Mouse (Mus musculus): ENCODE results near the gene Mindy1. TPM values are rescaled to one million over a fixed set of nuclear protein-coding genes. Genes with fewer than 3 reads are reported as not detected.

The Mindy1 gene
- polyA plus RNA-seq, 1 experiment: 43.6 TPM

DNA sequence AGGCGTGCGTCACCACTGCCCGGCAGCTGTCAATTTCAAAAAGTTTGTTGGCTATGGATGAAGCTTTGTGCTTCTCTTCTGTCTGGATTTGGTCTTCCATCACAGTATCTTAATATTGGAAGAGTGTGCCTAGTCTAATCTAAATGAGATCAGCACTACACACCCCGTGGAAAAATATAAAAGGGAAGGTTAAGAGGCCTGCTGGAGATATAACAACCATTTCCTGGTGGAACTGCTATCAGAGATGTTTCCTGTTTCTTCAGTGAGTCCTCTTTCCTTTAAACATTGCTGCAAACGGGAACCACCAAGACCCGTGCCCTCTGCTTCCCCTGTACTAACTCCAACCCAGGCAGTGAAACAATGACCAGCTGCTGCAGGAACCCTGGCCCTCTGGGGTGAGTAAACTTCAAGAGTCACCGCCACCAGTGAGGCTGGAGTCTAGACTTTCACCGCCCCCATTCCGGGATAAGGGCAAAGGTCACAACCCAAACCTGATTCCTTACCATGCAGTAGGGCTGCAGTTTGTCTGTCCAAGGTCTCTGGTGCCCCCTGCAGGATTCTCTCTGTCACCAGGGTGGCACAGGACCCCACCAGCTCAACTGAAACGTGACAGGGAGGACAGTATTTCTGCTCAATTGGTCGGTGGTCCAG is 17.9 kb upstream of the Mindy1 start:
- Histone ChIP-seq H3K27ac (ENCODE audit: insufficient read depth, low read length) (no peak overlapping the region), H3K27me3 (ENCODE audit: control insufficient read depth, insufficient read depth, low read length, poor library complexity, severe bottlenecking) (no peaks in the 10 kb centered on the region), H3K9ac (ENCODE audit: low read depth, poor library complexity, severe bottlenecking) (no peak overlapping the region), H3K9me3 (replicated peaks; ENCODE audit: control insufficient read depth, insufficient read depth, low read length, poor library complexity, severe bottlenecking) (no peaks in the 10 kb centered on the region), H3K36me3 (ENCODE audit: control insufficient read depth, insufficient read depth, low read length, poor library complexity, severe bottlenecking) (peaks cover 46% of the 10 kb centered on the region), H3K4me1 (ENCODE audit: control insufficient read depth, insufficient read depth, low read length) (no peaks in the 10 kb centered on the region), H3K4me3 (ENCODE audit: low read depth, low read length) (no peak overlapping the region)
- no peak for TF ChIP-seq POLR2A (IDR thresholded peaks at IDR 0.05; ENCODE audit: insufficient read depth, low read length)
- no peak for TF ChIP-seq EP300 (IDR thresholded peaks at IDR 0.05; ENCODE audit: insufficient read depth, low read depth, low read length)
- peak; percentile 83 for TF ChIP-seq CTCF (IDR thresholded peaks at IDR 0.05; ENCODE audit: low read depth, low read length)

DNA sequence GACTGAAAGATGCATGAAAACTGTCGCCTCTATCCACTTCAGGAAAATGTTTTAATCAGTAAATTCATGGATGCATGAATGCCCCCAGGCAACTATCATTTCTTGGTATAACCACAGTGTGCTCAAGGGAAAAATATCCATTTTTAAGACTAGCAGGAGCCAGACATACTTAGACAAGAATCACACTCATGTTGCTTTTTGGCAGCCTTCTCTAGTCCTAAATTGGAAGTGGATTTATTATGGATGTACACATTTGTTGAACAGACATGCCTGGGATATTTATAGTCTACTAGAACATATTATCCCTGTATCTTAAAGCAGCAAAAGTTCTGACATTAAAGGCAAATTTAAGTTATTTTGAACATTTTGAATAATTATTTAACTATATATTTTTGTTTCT is 16.4 kb upstream of the Mindy1 start:
- H3K9me3 ChIP-seq (replicated peaks; ENCODE audit: control insufficient read depth, insufficient read depth, low read length, poor library complexity, severe bottlenecking): no peaks in the 10 kb centered on the region

GRCm38 (mm10) chr3:95266052-95266451 is 15.1 kb upstream of the Mindy1 start:
- no peaks in the 10 kb centered on the region for H3K27me3 ChIP-seq (ENCODE audit: control insufficient read depth, insufficient read depth, low read length, poor library complexity, severe bottlenecking)
- peaks cover 25% of the 10 kb centered on the region for H3K36me3 ChIP-seq (ENCODE audit: control insufficient read depth, insufficient read depth, low read length, poor library complexity, severe bottlenecking)
- no peaks in the 10 kb centered on the region for H3K9me3 ChIP-seq (replicated peaks; ENCODE audit: control insufficient read depth, insufficient read depth, low read length, poor library complexity, severe bottlenecking)
- peaks cover 5% of the 10 kb centered on the region for H3K4me1 ChIP-seq (ENCODE audit: control insufficient read depth, insufficient read depth, low read length)
- no peak overlapping the region for H3K9ac ChIP-seq (ENCODE audit: low read depth, poor library complexity, severe bottlenecking)
- no peak overlapping the region for H3K27ac ChIP-seq (ENCODE audit: insufficient read depth, low read length)
- no peak for TF ChIP-seq CTCF (IDR thresholded peaks at IDR 0.05; ENCODE audit: low read depth, low read length)
- TF ChIP-seq POLR2A (IDR thresholded peaks at IDR 0.05; ENCODE audit: insufficient read depth, low read length): no peak
- no peak for TF ChIP-seq EP300 (IDR thresholded peaks at IDR 0.05; ENCODE audit: insufficient read depth, low read depth, low read length)
- no peak overlapping the region for H3K4me3 ChIP-seq (ENCODE audit: low read depth, low read length)

More for the DNA sequence above, 16.4 kb upstream of the Mindy1 start:
- peaks cover 34% of the 10 kb centered on the region for H3K36me3 ChIP-seq (ENCODE audit: control insufficient read depth, insufficient read depth, low read length, poor library complexity, severe bottlenecking)
- peaks cover 5% of the 10 kb centered on the region for H3K4me1 ChIP-seq (ENCODE audit: control insufficient read depth, insufficient read depth, low read length)
- no peak overlapping the region for H3K9ac ChIP-seq (ENCODE audit: low read depth, poor library complexity, severe bottlenecking)
- H3K4me3 ChIP-seq (ENCODE audit: low read depth, low read length): no peak overlapping the region
- no peaks in the 10 kb centered on the region for H3K27me3 ChIP-seq (ENCODE audit: control insufficient read depth, insufficient read depth, low read length, poor library complexity, severe bottlenecking)
- H3K27ac ChIP-seq (ENCODE audit: insufficient read depth, low read length): no peak overlapping the region
- no peak for TF ChIP-seq POLR2A (IDR thresholded peaks at IDR 0.05; ENCODE audit: insufficient read depth, low read length)
- no peak for TF ChIP-seq CTCF (IDR thresholded peaks at IDR 0.05; ENCODE audit: low read depth, low read length)
- TF ChIP-seq EP300 (IDR thresholded peaks at IDR 0.05; ENCODE audit: insufficient read depth, low read depth, low read length): no peak

- Histone ChIP-seq H3K36me3 (ENCODE audit: control insufficient read depth, insufficient read depth, low read length, poor library complexity, severe bottlenecking) (peaks cover 14% of the 10 kb centered on the region), H3K9ac (ENCODE audit: low read depth, poor library complexity, severe bottlenecking) (no peak overlapping the region), H3K27me3 (ENCODE audit: control insufficient read depth, insufficient read depth, low read length, poor library complexity, severe bottlenecking) (no peaks in the 10 kb centered on the region), H3K27ac (ENCODE audit: insufficient read depth, low read length) (no peak overlapping the region), H3K9me3 (replicated peaks; ENCODE audit: control insufficient read depth, insufficient read depth, low read length, poor library complexity, severe bottlenecking) (no peaks in the 10 kb centered on the region), H3K4me1 (ENCODE audit: control insufficient read depth, insufficient read depth, low read length) (peaks cover 8% of the 10 kb centered on the region), H3K4me3 (ENCODE audit: low read depth, low read length) (no peak overlapping the region)
- TF ChIP-seq POLR2A (IDR thresholded peaks at IDR 0.05; ENCODE audit: insufficient read depth, low read length) (no peak), CTCF (IDR thresholded peaks at IDR 0.05; ENCODE audit: low read depth, low read length) (no peak), EP300 (IDR thresholded peaks at IDR 0.05; ENCODE audit: insufficient read depth, low read depth, low read length) (no peak)
Measured at GRCm38 (mm10) chr3:95267855-95268254, 13.3 kb upstream of the Mindy1 start.

GRCm38 (mm10) chr3:95269789-95270188 is 11.4 kb upstream of the Mindy1 start:
- no peak overlapping the region for H3K4me3 ChIP-seq (ENCODE audit: low read depth, low read length)
- peaks cover 11% of the 10 kb centered on the region for H3K36me3 ChIP-seq (ENCODE audit: control insufficient read depth, insufficient read depth, low read length, poor library complexity, severe bottlenecking)
- TF ChIP-seq CTCF (IDR thresholded peaks at IDR 0.05; ENCODE audit: low read depth, low read length) (no peak), EP300 (IDR thresholded peaks at IDR 0.05; ENCODE audit: insufficient read depth, low read depth, low read length) (no peak)
- peak overlapping the region; percentile 55; the same call in 1 of the 2 replicates for H3K27ac ChIP-seq (ENCODE audit: insufficient read depth, low read length)
- peak overlapping the region; percentile 29; the same call in 1 of the 2 replicates for H3K9ac ChIP-seq (ENCODE audit: low read depth, poor library complexity, severe bottlenecking)
- peaks cover 8% of the 10 kb centered on the region for H3K4me1 ChIP-seq (ENCODE audit: control insufficient read depth, insufficient read depth, low read length)
- no peaks in the 10 kb centered on the region for H3K27me3 ChIP-seq (ENCODE audit: control insufficient read depth, insufficient read depth, low read length, poor library complexity, severe bottlenecking)
- H3K9me3 ChIP-seq (replicated peaks; ENCODE audit: control insufficient read depth, insufficient read depth, low read length, poor library complexity, severe bottlenecking): no peaks in the 10 kb centered on the region

GRCm38 (mm10) chr3:95270766-95271364 is 10.3 kb upstream of the Mindy1 start:
- H3K9me3 ChIP-seq (replicated peaks; ENCODE audit: control insufficient read depth, insufficient read depth, low read length, poor library complexity, severe bottlenecking): no peaks in the 10 kb centered on the region
- H3K27ac ChIP-seq (ENCODE audit: insufficient read depth, low read length): peak overlapping the region; percentile 64
- no peak overlapping the region for H3K4me3 ChIP-seq (ENCODE audit: low read depth, low read length)
- H3K4me1 ChIP-seq (ENCODE audit: control insufficient read depth, insufficient read depth, low read length): peaks cover 8% of the 10 kb centered on the region
- no peaks in the 10 kb centered on the region for H3K27me3 ChIP-seq (ENCODE audit: control insufficient read depth, insufficient read depth, low read length, poor library complexity, severe bottlenecking)
- TF ChIP-seq EP300 (IDR thresholded peaks at IDR 0.05; ENCODE audit: insufficient read depth, low read depth, low read length): peak; percentile 58; the same call in 1 of the 2 replicates
- TF ChIP-seq POLR2A (IDR thresholded peaks at IDR 0.05; ENCODE audit: insufficient read depth, low read length): no peak
- H3K9ac ChIP-seq (ENCODE audit: low read depth, poor library complexity, severe bottlenecking): no peak overlapping the region
- H3K36me3 ChIP-seq (ENCODE audit: control insufficient read depth, insufficient read depth, low read length, poor library complexity, severe bottlenecking): peaks cover 11% of the 10 kb centered on the region

Data from ES-Bruce4 (cell line).